ENCODE assay signal across 9 mouse cellular contexts in the genomic region with DNA sequence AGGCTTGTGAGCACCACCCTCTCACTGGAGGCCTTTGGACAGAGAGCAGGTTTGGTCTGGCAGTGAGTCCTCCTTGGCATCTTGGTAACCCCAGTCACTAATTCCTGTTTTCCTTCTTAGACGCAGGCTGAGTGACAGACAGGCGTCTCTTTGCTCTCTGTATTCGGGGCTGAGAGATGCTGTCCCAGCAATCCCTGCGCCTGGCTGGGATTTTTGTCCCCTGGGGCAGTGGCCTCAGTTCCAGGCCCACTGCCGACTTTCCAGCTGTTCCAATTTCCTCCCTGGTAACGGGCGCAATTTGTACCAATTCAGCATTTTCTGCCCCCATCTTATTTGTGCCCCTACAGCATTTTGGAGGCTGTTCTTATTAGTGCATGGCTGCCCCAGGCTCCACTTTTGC.
DNase-seq lines count a peak whose midpoint lies in the region; ATAC-seq and TF ChIP-seq lines count a peak whose summit lies in the region.
"Had no signal": no experiment of that assay in that cellular context is flagged by ENCODE, and none has a peak within 500 bp of the region (broad histone marks: within the 10 kb centered on the region; RNA-seq: fewer than 3 reads in every experiment).

No protein-coding gene starts in this region.

- H3K4me1 ChIP-seq in hindbrain, embryonic 11.5 days (replicated peaks; ENCODE audit: control insufficient read depth, insufficient read depth, low read length) = no peaks in the 10 kb centered on the region
- 0 out of 2 replicates have a peak, but pooled peaks cover 5% of the 10 kb centered on the region for H3K4me1 ChIP-seq in hindbrain, embryonic 14.5 days (replicated peaks; ENCODE audit: control insufficient read depth, insufficient read depth, low read length)
- no peaks in the 10 kb centered on the region for H3K4me1 ChIP-seq in ES-E14 (ENCODE audit: control insufficient read depth in 2 of 2, insufficient read depth in 2 of 2, low read length in 2 of 2, poor library complexity in 1 of 2)
- H3K4me1 ChIP-seq: kidney, embryonic 15.5 days; liver, embryonic 15.5 days had no signal

- no peak overlapping the region for H3K4me3 ChIP-seq in hindbrain, embryonic 11.5 days (ENCODE audit: low read depth, low read length)
- H3K4me3 ChIP-seq in hindbrain, embryonic 14.5 days (replicated peaks; ENCODE audit: low read length) = no peak overlapping the region
- no peak overlapping the region for H3K4me3 ChIP-seq in ES-E14 (ENCODE audit: insufficient read depth in 1 of 2, low read depth in 1 of 2, low read length in 2 of 2, poor library complexity in 1 of 2, severe bottlenecking in 1 of 2)
- H3K4me3 ChIP-seq: kidney, embryonic 15.5 days; liver, embryonic 15.5 days had no signal

- in situ Hi-C loops in ES-E14 (cut with MboI; ENCODE audit: low sequenced_read_pairs in 2 of 2, unreplicated experiment in 2 of 2) = no loop called here

- 68% methylated on average over 7 of the region's 7 CpGs for WGBS in hindbrain, embryonic 11.5 days
- 40% methylated on average over 7 of the region's 7 CpGs for WGBS in hindbrain, embryonic 14.5 days

- no peak for TF ChIP-seq CTCF in brain, embryonic 14.5 days (IDR thresholded peaks at IDR 0.05; ENCODE audit: borderline replicate concordance, extremely low read depth, insufficient read depth, insufficient read length)

- peak overlapping the region; percentile 77 for H3K27ac ChIP-seq in hindbrain, embryonic 11.5 days (ENCODE audit: low read depth, low read length)
- H3K27ac ChIP-seq in hindbrain, embryonic 14.5 days = no peak overlapping the region
- H3K27ac ChIP-seq in ES-E14 (ENCODE audit: insufficient read depth, low read depth, low read length, poor library complexity, severe bottlenecking) = no peak overlapping the region
- H3K27ac ChIP-seq: kidney, embryonic 15.5 days; liver, embryonic 15.5 days had no signal

- no peaks in the 10 kb centered on the region for H3K27me3 ChIP-seq in hindbrain, embryonic 11.5 days (ENCODE audit: control insufficient read depth, insufficient read depth, low read length)
- no peaks in the 10 kb centered on the region for H3K27me3 ChIP-seq in hindbrain, embryonic 14.5 days (ENCODE audit: control insufficient read depth, insufficient read depth, low read length)
- H3K27me3 ChIP-seq: liver, embryonic 15.5 days had no signal

- no peaks in the 10 kb centered on the region for H3K9me3 ChIP-seq in hindbrain, embryonic 11.5 days (ENCODE audit: control insufficient read depth, low read length)
- no peaks in the 10 kb centered on the region for H3K9me3 ChIP-seq in hindbrain, embryonic 14.5 days (ENCODE audit: control insufficient read depth, low read length)
- H3K9me3 ChIP-seq in ES-E14 (ENCODE audit: control insufficient read depth, insufficient read depth, low read depth, low read length) = no peaks in the 10 kb centered on the region
- H3K9me3 ChIP-seq: kidney, embryonic 15.5 days; liver, embryonic 15.5 days had no signal

- TF ChIP-seq POLR2A in brain, embryonic 14.5 days (IDR thresholded peaks at IDR 0.05; ENCODE audit: borderline replicate concordance, extremely low read depth, insufficient read depth, insufficient read length, poor library complexity, severe bottlenecking) = no peak

- DNase-seq in hindbrain, embryonic 11.5 days (ENCODE audit: low spot score) = peak; percentile 30
- no peak for DNase-seq in hindbrain, embryonic 14.5 days (ENCODE audit: low spot score)
- DNase-seq in ES-E14 (ENCODE audit: low read depth, low spot score) = no peak
- DNase-seq in brain, embryonic 14.5 days (ENCODE audit: low read depth) = peak; percentile 14
- DNase-seq in heart, adult 9 months (ENCODE audit: low spot score in 2 of 2) = peak; percentile 17
- DNase-seq in B cell, adult 2 months = no peak
- DNase-seq in adrenal gland, postnatal 25 days = no peak

- ATAC-seq in hindbrain, embryonic 11.5 days (ENCODE audit: low FRiP score) = no peak
- no peak for ATAC-seq in hindbrain, embryonic 14.5 days (ENCODE audit: low FRiP score)

- H3K36me3 ChIP-seq in hindbrain, embryonic 11.5 days (ENCODE audit: control insufficient read depth, insufficient read depth, low read length) = no peaks in the 10 kb centered on the region
- no peaks in the 10 kb centered on the region for H3K36me3 ChIP-seq in hindbrain, embryonic 14.5 days (replicated peaks; ENCODE audit: control insufficient read depth, insufficient read depth)
- no peaks in the 10 kb centered on the region for H3K36me3 ChIP-seq in ES-E14 (ENCODE audit: control insufficient read depth, insufficient read depth, low read length, poor library complexity, severe bottlenecking)
- H3K36me3 ChIP-seq: kidney, embryonic 15.5 days; liver, embryonic 15.5 days had no signal

- H3K9ac ChIP-seq in hindbrain, embryonic 11.5 days (ENCODE audit: low read depth, low read length) = no peak overlapping the region
- no peak overlapping the region for H3K9ac ChIP-seq in hindbrain, embryonic 14.5 days
- H3K9ac ChIP-seq in ES-E14 (ENCODE audit: insufficient read depth, low read depth, low read length, poor library complexity, severe bottlenecking) = no peak overlapping the region
- H3K9ac ChIP-seq: kidney, embryonic 15.5 days; liver, embryonic 15.5 days had no signal

- H3K4me2 ChIP-seq in hindbrain, embryonic 11.5 days (replicated peaks; ENCODE audit: low read depth, low read length) = no peak overlapping the region
- no peak overlapping the region for H3K4me2 ChIP-seq in hindbrain, embryonic 14.5 days (replicated peaks)
- H3K4me2 ChIP-seq: kidney, embryonic 15.5 days; liver, embryonic 15.5 days had no signal

TF ChIP-seq in ES-E14, 5 proteins besides CTCF, POLR2A, EP300 and RAD21:
- TF ChIP-seq MAFK (IDR thresholded peaks at IDR 0.05; ENCODE audit: insufficient read depth, low read depth, low read length) = 0 out of 2 replicates have a peak, but pooled peaks have one; percentile 7
- no peak for TF ChIP-seq ZC3H11A (IDR thresholded peaks at IDR 0.05; ENCODE audit: borderline replicate concordance, low read depth, low read length)
- no peak for TF ChIP-seq CHD2 (IDR thresholded peaks at IDR 0.05; ENCODE audit: low read depth, low read length)
- TF ChIP-seq ZNF384 (IDR thresholded peaks at IDR 0.05; ENCODE audit: low read depth, low read length) = no peak
- TF ChIP-seq HCFC1 (IDR thresholded peaks at IDR 0.05; ENCODE audit: borderline replicate concordance, insufficient read depth, low read length) = no peak

Comparison
In these comparisons a context has a peak if more than half of its experiments do, and no peak if none do; other contexts are left out.
1. DNase-seq: peak in hindbrain, embryonic 11.5 days (single experiment), brain, embryonic 14.5 days (single experiment) and heart, adult 9 months (2 of 2); none in hindbrain, embryonic 14.5 days (single experiment), ES-E14 (single experiment), B cell, adult 2 months (0 of 2) and adrenal gland, postnatal 25 days (single experiment).